Mouse (Mus musculus): ENCODE data around the gene Plcb1.

The Plcb1 gene

DNA sequence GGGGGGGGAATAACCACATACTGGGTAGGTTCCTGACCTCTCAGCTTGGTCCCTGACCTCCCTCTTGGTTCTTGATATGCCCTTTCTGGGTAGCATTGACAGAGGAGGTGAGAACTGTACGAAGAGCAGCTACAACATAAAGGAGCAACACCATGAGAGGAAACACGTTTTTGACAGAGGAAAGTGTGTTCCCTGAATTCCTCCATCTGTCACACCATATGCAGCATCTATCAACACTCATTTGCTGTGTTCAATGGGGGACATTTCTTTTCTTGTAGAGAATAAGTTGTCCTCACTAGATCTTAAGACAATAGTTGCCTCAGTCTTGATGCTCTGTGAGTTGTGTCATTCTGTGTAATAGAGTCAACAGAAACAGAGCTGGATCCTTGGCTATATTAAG lies 733.1 kb downstream of the Plcb1 start:
- no peak for DNase-seq (ENCODE audit: low spot score)

Data from spleen, adult 12 weeks (tissue).